Mouse (Mus musculus) B cell, adult 2 months (primary cell): Measurements from ENCODE around the gene Tmem132e.

Experiments
- DNase-seq, 2 experiments: peaks; one replicate each; pipeline ENCODE4 v3.0.0; 2022

Tmem132e gene

GRCm38 (mm10) chr11:82434091-82434831 is 45.6 kb downstream of the Tmem132e start:
- no peak for DNase-seq

- DNase-seq = no peak
These were observed 46.1 kb downstream of the Tmem132e start for GRCm38 (mm10) chr11:82434832-82435182.

GRCm38 (mm10) chr11:82448485-82448884 is 59.8 kb downstream of the Tmem132e start:
- no peak for DNase-seq

GRCm38 (mm10) chr11:82452516-82452915 is 63.8 kb downstream of the Tmem132e start:
- DNase-seq = no peak

- no peak for DNase-seq
These were observed 64.5 kb downstream of the Tmem132e start for GRCm38 (mm10) chr11:82453230-82453629.

GRCm38 (mm10) chr11:82461326-82461725 is 72.6 kb downstream of the Tmem132e start:
- DNase-seq = peak in 1 of 2 experiments; percentile 1

- no peak for DNase-seq
These were observed 76.8 kb downstream of the Tmem132e start for GRCm38 (mm10) chr11:82465536-82465935.

- no peak for DNase-seq
These were observed 78.5 kb downstream of the Tmem132e start for GRCm38 (mm10) chr11:82467218-82467617.

GRCm38 (mm10) chr11:82471076-82471475 is 82.4 kb downstream of the Tmem132e start:
- no peak for DNase-seq

- no peak for DNase-seq
These were observed 84.5 kb downstream of the Tmem132e start for GRCm38 (mm10) chr11:82473137-82473621.

GRCm38 (mm10) chr11:82476092-82476491 is 87.4 kb downstream of the Tmem132e start:
- DNase-seq = no peak

- no peak for DNase-seq
These were observed 88.7 kb downstream of the Tmem132e start for GRCm38 (mm10) chr11:82477412-82477811.

GRCm38 (mm10) chr11:82480941-82481340 is 92.2 kb downstream of the Tmem132e start:
- no peak for DNase-seq

- no peak for DNase-seq
These were observed 98.8 kb downstream of the Tmem132e start for GRCm38 (mm10) chr11:82487359-82488086.

GRCm38 (mm10) chr11:82490896-82491295 is 102.2 kb downstream of the Tmem132e start:
- no peak for DNase-seq
